Mouse (Mus musculus): ENCODE measurements around the gene 4930438A08Rik. TPM values are rescaled to one million over a fixed set of nuclear protein-coding genes. Genes with fewer than 3 reads are reported as not detected.
"Not testable (repeated sequence)": the region's sequence is repeated elsewhere in the genome, so short reads cannot be mapped to it uniquely, and the experiment has no call there.

Gene 4930438A08Rik
- not detected for total RNA-seq (2021)
- long read RNA-seq, partial matches to known transcripts: 0 of 1 reads
- long read RNA-seq, other reads (novel, unspliced or antisense): 0 of 1 reads

DNA sequence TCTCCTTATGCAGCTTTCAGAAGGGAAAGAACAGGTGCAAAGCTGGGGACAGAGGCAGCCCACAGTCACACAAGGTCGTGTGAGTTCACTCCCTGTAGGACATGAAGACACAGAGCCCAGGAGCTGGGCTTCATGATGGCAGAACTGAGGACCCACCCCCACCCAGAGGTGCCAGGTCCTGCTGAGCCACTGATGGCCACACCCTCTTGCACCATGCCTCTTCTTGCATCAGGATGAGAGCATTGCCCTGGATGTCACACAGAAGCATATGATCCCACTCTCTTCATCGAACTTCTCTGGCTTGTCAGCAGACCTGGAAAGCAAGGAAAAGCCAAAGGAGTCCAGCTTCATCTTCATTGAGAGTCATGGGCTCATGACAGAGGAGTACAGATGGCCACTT, at the start of gene 4930438A08Rik:
Gene 4930438A08Rik (plus strand): TSS at position 228 of the 400 bp plus-strand sequence.
- no peak for DNase-seq (ENCODE audit: low spot score in 2 of 2)

- DNase-seq (ENCODE audit: low spot score in 2 of 2): not testable (repeated sequence)
These were observed 49.7 kb upstream of the 4930438A08Rik start for GRCm38 (mm10) chr11:58224872-58225271.

DNA sequence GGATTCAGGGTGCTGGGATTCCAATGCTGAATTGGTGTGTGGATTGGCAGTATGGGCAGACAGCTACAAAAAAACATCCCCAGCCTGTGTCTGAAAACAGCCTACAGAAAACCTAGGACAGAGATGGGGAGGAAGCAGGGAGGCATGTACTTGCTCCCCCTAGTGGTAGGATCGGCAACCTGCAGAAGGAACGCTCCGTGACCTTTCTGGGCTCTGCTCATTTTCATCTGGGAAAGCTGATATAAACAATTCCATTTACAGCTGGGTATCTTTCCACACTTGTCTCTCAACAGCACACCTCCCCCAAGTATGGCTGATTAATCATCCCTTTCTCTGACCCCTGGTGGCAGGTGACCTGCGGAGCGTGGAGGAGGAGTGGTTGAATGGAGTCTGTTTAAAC, 48.9 kb upstream of the 4930438A08Rik start:
- DNase-seq (ENCODE audit: low spot score in 2 of 2): peak; percentile 57 to 70

DNA sequence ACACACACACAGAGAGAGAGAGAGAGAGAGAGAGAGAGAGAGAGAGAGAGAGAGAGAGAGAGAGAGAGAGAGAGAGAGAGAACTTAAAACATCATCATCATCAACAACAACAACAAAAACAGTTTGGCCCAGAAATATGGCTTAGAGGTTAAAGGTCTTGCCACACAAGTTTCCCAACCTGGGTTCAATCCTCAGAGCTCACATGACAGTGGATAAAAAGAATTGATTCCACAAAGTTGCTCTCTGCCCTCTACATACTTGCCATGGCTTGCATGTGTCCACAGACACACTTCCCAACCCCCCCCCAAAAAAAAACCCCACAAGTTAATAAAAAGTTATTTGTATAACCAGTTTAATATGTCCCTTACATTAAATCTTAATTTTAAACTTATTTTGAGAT, 48.2 kb upstream of the 4930438A08Rik start:
- DNase-seq (ENCODE audit: low spot score in 2 of 2): no peak

DNA sequence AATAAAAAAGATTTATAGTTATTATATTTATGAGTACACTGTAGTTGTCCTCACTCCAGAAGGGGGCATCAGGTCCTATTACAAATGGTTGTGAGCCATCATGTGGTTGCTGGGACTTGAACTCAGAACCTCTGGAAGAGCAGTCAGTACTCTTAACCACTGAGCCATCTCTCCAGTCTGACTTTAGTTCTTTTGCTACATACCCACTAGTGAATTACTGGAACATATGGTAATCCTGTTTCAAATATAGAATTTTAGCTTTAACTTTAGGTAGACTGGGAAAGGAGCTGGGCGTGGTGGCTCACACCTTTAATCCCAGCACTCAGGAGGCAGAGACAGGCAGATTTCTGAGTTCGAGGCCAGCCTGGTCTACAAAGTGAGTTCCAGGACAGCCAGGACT, 46.6 kb upstream of the 4930438A08Rik start:
- not testable (repeated sequence) for DNase-seq (ENCODE audit: low spot score in 2 of 2)

GRCm38 (mm10) chr11:58230396-58230910, 44.1 kb upstream of the 4930438A08Rik start:
- no peak for DNase-seq (ENCODE audit: low spot score in 2 of 2)

DNA sequence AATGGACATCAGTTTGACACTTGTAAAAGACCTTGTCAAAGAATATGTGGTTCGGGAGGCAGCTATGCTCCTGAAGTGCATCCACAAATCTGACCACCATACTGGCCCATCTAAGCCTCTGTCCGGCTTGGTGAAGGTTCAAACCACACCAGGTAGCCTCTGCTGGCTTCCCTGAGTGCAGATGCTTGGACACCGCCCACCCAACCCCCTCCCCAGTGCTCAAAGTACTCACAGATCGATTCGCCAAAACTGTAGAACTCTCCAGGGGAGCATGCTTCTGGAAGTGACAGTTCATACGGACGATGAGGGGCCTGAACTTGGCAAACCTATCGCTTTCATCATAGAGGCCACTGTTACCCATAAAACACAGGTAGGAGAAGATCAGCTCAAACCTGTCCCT, 43.4 kb upstream of the 4930438A08Rik start:
- DNase-seq (ENCODE audit: low spot score in 2 of 2): no peak

DNA sequence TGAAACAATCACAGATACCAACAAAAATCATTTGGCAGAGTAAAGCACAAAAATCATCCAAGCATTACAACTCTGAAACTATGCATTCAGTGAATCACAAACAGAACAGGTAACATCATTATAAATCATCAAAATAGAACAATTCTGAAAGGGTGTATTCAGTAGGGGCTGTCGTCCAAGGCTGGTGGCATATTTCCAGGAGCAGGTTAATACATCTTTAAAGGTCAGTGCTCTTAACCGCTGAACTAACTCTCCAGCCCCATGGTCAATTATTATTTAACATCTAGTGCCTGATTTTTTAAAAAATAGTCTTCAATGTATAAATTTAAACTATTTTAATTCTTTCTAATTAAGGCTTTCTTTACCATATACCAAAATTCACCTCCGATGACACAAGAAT, 40.0 kb upstream of the 4930438A08Rik start:
- DNase-seq (ENCODE audit: low spot score in 2 of 2): not testable (repeated sequence)

- no peak for DNase-seq (ENCODE audit: low spot score in 2 of 2)
These were observed 39.4 kb upstream of the 4930438A08Rik start for GRCm38 (mm10) chr11:58235152-58235551.

DNA sequence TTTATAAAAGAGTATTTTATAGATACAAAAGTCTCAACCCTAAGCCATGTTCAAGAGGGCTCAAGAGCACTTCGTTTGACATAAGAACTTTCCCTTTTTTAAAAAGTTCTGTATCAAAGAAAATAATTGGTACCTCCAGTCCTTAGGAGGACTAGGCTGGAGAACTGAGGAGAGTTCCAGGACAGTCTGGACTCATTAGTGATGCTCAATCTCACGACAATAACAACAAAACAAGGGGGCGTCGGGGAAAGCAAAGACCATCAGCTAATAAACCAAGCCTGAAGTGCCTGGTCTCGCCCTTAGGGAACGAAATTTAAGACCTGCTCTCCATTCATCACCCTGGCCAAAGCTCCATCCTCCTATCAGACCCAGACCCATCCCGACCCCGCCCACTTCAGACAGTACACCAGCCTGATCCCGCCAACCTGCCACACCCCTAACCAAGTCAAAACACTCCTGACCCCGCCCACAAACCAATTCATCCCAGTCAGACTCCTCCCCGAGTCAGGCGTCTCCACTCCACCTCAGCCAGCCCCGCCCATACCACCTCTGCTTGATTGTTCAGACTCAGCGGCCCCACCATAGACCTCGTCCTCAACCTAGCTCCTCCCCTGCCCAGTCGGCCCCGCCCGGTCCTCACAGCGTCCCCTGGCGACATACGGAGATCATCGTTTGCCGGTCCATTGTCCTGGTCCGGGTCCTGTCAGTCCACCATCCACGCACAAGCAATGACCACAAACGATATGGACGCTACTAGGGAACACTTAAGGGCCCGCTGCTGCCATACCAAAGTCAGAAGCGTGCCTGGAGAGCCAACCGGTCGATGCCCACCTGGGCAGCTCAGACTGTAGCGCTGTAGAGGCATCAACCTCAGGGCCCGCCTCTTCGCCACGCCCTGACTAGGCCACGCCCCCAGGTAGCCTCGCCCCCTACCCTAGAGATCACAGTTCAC, 35.5 kb upstream of the 4930438A08Rik start:
- peak in 1 of 2 experiments; percentile 28 for DNase-seq (ENCODE audit: low spot score in 2 of 2)

DNA sequence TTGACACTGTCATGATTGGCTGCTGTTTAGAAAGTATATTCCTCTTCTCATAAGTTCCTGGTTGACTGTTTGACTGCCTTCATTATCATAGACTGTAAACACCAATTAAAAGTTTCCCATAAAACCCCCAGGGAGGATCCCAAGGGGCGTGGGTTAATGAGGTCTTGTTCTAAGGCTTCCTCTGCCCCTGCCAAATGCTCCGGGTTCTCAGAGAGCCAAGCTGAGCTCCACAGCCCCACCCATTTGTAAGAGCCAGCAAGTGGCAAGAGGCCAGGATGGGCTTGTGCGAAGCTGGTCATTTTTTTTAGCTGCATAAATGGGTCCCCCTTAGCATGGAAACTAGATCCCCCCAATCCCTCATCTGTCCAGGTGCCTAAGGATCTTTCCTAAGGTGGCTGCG, 27.3 kb upstream of the 4930438A08Rik start:
- DNase-seq (ENCODE audit: low spot score in 2 of 2): no peak

DNA sequence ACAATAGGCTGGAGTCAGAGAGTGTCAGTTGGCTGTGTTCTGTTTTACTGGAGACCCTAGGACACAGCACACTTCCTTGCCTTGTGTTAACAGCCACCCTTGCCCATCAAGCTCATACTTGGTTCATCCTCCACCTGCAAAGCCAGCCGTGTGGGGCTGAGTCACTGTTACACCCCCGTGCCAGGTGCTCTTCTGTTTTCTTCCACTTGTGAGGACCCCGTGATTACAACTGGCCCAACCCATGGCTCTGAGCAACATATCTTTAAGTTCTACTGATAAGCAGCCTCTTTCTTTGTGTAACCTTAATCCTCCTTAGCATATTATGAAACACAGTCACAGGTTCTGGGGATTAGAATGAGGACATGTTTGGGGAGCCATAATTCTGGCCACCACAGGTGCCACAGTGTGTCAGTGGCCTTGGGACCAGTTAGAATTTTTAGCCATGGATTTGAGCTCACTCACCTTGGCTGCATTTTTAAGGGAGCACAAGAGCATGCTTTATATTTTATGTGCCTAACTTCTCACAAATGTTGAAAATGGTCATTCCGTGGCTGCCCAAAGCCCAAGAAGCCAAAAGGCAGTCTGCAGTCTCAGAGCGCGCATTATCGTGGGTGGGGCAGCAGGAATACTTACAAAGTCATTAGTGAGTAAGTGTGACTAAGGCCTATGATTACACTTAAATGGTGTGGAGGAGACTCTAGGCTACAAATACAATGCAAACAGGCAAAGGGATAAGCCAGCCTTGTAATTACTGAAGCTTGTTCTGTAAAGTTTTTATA, 25.2 kb upstream of the 4930438A08Rik start:
- DNase-seq (ENCODE audit: low spot score in 2 of 2): no peak

DNA sequence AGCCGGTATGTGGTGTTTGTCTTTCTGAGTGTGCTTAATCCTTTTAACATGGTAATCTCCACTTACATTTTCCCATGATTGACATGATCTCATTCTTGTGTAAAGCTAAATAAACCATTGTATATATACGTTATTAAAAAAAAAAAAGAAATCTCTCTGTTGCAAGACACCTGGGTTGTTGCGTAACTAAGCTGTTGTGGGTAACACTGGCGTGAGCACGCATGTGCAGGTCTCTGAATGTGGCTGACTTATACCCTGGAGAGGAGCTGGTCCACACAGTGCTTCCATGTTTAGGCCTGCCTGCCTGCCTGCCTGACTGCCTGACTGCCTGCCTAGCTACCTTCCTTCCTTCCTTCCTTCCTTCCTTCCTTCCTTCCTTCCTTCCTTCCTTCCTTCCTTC, 24.0 kb upstream of the 4930438A08Rik start:
- DNase-seq (ENCODE audit: low spot score in 2 of 2): no peak

DNA sequence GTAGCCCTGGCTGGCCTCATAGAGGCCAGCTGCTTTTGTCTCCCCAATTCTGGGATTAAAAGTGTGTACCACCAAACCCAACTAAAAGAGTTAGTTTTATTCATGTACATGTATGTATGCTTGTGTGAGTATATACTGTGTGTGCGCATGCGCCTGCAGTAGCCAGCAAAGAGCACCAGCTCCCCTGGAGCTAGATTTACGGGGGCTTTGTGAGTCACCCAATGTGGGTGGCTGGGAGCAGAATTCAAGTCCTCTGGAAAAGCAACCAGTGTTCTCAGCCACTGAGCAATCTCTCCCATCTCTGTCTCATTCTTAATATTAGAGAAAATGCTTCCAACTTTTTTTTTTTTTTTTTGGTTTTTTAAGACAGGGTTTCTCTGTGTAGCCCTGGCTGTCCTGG, 20.2 kb upstream of the 4930438A08Rik start:
- no peak for DNase-seq (ENCODE audit: low spot score in 2 of 2)

DNA sequence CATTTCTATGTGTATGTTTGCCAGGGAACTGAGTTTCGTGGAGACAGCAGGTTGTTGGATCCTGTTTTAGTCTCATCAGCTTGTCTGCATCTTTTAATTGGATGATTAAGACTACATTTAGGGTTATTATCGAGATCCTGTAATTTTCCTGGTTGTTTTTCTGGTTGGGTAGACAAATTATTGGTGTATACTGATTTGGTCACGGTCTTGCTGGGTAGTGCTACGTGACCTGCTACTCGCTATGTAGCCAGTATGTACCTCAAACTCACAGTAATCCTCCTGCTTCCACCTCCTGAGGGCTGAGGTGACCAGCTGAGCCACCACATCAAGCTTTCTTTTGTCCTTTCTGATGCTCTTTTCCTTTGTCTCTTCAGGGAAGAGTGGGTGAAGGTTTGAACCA, 16.8 kb upstream of the 4930438A08Rik start:
- no peak for DNase-seq (ENCODE audit: low spot score in 2 of 2)

GRCm38 (mm10) chr11:58260156-58260555, 14.4 kb upstream of the 4930438A08Rik start:
- DNase-seq (ENCODE audit: low spot score in 2 of 2): no peak

- no peak for DNase-seq (ENCODE audit: low spot score in 2 of 2)
These were observed 12.8 kb upstream of the 4930438A08Rik start for GRCm38 (mm10) chr11:58261826-58262225.

DNA sequence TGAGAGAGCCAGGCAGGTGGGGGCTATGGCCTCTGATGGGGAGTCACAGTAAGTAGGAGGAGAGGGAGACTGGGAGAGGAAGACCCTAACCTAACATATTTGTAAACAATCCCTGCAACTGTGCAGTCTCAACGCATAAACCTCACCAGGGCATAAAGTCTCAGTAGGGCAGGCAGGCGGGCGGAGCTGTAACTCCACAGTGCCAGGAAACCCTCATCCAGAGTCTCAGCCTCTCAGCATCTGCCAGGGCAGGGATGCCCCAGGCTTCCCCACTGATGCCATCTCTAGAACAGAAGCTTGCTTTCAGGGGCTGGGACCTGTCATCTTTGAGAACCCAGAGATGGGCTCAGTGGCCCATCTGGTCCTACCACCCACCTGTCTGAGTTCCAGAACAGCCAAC, 12.3 kb upstream of the 4930438A08Rik start:
- DNase-seq (ENCODE audit: low spot score in 2 of 2): no peak

DNA sequence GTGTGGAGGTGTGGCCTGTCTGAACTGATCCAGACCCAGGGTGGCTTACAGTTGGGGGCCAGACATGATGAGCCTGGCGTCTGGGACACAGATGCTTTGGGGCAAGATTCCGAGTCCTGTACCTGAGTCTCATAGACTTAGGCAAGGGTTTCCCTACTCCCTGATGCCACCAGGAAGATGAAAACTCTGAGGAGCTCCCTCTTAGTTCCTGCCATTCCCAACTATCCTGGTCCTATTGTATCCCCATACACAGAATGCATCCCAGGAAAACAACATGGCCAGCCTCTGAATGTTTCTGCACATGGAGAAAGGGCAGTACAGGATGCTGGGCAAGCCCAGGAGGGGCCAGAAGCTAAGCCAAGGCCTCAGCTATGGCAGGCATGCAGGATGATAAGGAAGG, 11.1 kb upstream of the 4930438A08Rik start:
- DNase-seq (ENCODE audit: low spot score in 2 of 2): no peak

- no peak for DNase-seq (ENCODE audit: low spot score in 2 of 2)
These were observed 10.1 kb upstream of the 4930438A08Rik start for GRCm38 (mm10) chr11:58264546-58264945.

GRCm38 (mm10) chr11:58268285-58268684, 6.3 kb upstream of the 4930438A08Rik start:
- DNase-seq (ENCODE audit: low spot score in 2 of 2): no peak

- no peak for DNase-seq (ENCODE audit: low spot score in 2 of 2)
These were observed 1.2 kb downstream of the 4930438A08Rik start for GRCm38 (mm10) chr11:58275756-58276155.

All from layer of hippocampus, postnatal 10 days (tissue).